Mouse (Mus musculus): ENCODE data around the gene AU018091.
"Not testable (repeated sequence)": the region's sequence is repeated elsewhere in the genome, so short reads cannot be mapped to it uniquely, and the experiment has no call there.

AU018091 gene

GRCm38 (mm10) chr7:3168925-3169324 is at the start of gene AU018091:
Gene AU018091, minus strand, starts transcription at chr7:3169203.
- DNase-seq, result no peak

GRCm38 (mm10) chr7:3217546-3218056 is 48.6 kb upstream of the AU018091 start:
- no peak for DNase-seq

- no peak for DNase-seq
These were observed 47.3 kb upstream of the AU018091 start for GRCm38 (mm10) chr7:3216331-3216730.

GRCm38 (mm10) chr7:3213557-3213956 is 44.6 kb upstream of the AU018091 start:
- no peak for DNase-seq

- DNase-seq, result no peak
These were observed 44.2 kb upstream of the AU018091 start for GRCm38 (mm10) chr7:3213156-3213555.

- no peak for DNase-seq
These were observed 43.2 kb upstream of the AU018091 start for GRCm38 (mm10) chr7:3212002-3212790.

GRCm38 (mm10) chr7:3211518-3211917 is 42.5 kb upstream of the AU018091 start:
- DNase-seq, result no peak

- DNase-seq, result no peak
These were observed 41.6 kb upstream of the AU018091 start for GRCm38 (mm10) chr7:3210605-3211004.

GRCm38 (mm10) chr7:3206520-3206919 is 37.5 kb upstream of the AU018091 start:
- no peak for DNase-seq

- DNase-seq, result no peak
These were observed 35.6 kb upstream of the AU018091 start for GRCm38 (mm10) chr7:3204628-3205027.

- DNase-seq, result no peak
These were observed 34.9 kb upstream of the AU018091 start for GRCm38 (mm10) chr7:3203890-3204289.

- no peak for DNase-seq
These were observed 32.2 kb upstream of the AU018091 start for GRCm38 (mm10) chr7:3201134-3201705.

GRCm38 (mm10) chr7:3198884-3199283 is 29.9 kb upstream of the AU018091 start:
- DNase-seq, result no peak

GRCm38 (mm10) chr7:3195850-3196249 is 26.8 kb upstream of the AU018091 start:
- no peak for DNase-seq

- no peak for DNase-seq
These were observed 25.5 kb upstream of the AU018091 start for GRCm38 (mm10) chr7:3194531-3194930.

GRCm38 (mm10) chr7:3193905-3194304 is 24.9 kb upstream of the AU018091 start:
- no peak for DNase-seq

GRCm38 (mm10) chr7:3193049-3193632 is 24.1 kb upstream of the AU018091 start:
- DNase-seq, result no peak

GRCm38 (mm10) chr7:3191971-3192498 is 23.0 kb upstream of the AU018091 start:
- DNase-seq, result no peak

- not testable (repeated sequence) for DNase-seq
These were observed 17.7 kb upstream of the AU018091 start for GRCm38 (mm10) chr7:3186726-3187125.

GRCm38 (mm10) chr7:3186136-3186535 is 17.1 kb upstream of the AU018091 start:
- no peak for DNase-seq

GRCm38 (mm10) chr7:3184394-3184793 is 15.4 kb upstream of the AU018091 start:
- DNase-seq, result no peak

- DNase-seq, result not testable (repeated sequence)
These were observed 12.0 kb upstream of the AU018091 start for GRCm38 (mm10) chr7:3180958-3181357.

GRCm38 (mm10) chr7:3168296-3168695 is 707 bp downstream of the AU018091 start:
- no peak for DNase-seq

GRCm38 (mm10) chr7:3166270-3166669 is 2.7 kb downstream of the AU018091 start:
- no peak for DNase-seq
